Mouse (Mus musculus) CD4-positive helper T cell, adult 2 months (primary cell): ENCODE measurements around the gene Rtn2.

Experiments used
- DNase-seq: peaks from one replicate; pipeline ENCODE4 v3.0.0-alpha.2; 2012; ENCODE audit warnings: low read depth, missing footprints, low spot score

Gene Rtn2

GRCm38 (mm10) chr7:19318201-19318600 lies 35.8 kb downstream of the Rtn2 start:
- DNase-seq = no peak

GRCm38 (mm10) chr7:19318676-19319075 lies 36.3 kb downstream of the Rtn2 start:
- DNase-seq = peak; percentile 41

GRCm38 (mm10) chr7:19319458-19319857 lies 37.0 kb downstream of the Rtn2 start:
- DNase-seq = no peak

GRCm38 (mm10) chr7:19319906-19320305 lies 37.5 kb downstream of the Rtn2 start:
- peak; percentile 98 for DNase-seq

- DNase-seq = peak; percentile 52
Measured at GRCm38 (mm10) chr7:19320637-19321036, 38.2 kb downstream of the Rtn2 start.

- peak; percentile 86 for DNase-seq
Measured at GRCm38 (mm10) chr7:19321464-19321863, 39.0 kb downstream of the Rtn2 start.

- DNase-seq = peak; percentile 51
Measured at GRCm38 (mm10) chr7:19322489-19322888, 40.1 kb downstream of the Rtn2 start.

GRCm38 (mm10) chr7:19324221-19324620 lies 41.8 kb downstream of the Rtn2 start:
- no peak for DNase-seq

GRCm38 (mm10) chr7:19325262-19326199 lies 43.1 kb downstream of the Rtn2 start:
- DNase-seq = peak; percentile 84

GRCm38 (mm10) chr7:19326359-19326758 lies 43.9 kb downstream of the Rtn2 start:
- DNase-seq = peak; percentile 88

- peak; percentile 66 for DNase-seq
Measured at GRCm38 (mm10) chr7:19327128-19327527, 44.7 kb downstream of the Rtn2 start.

GRCm38 (mm10) chr7:19327782-19328181 lies 45.4 kb downstream of the Rtn2 start:
- DNase-seq = no peak

GRCm38 (mm10) chr7:19328425-19328824 lies 46.0 kb downstream of the Rtn2 start:
- DNase-seq = peak; percentile 54

GRCm38 (mm10) chr7:19331910-19332309 lies 49.5 kb downstream of the Rtn2 start:
- no peak for DNase-seq

GRCm38 (mm10) chr7:19332709-19333352 lies 50.4 kb downstream of the Rtn2 start:
- peak; percentile 87 for DNase-seq

- no peak for DNase-seq
Measured at GRCm38 (mm10) chr7:19335583-19335982, 53.2 kb downstream of the Rtn2 start.

GRCm38 (mm10) chr7:19337122-19337521 lies 54.7 kb downstream of the Rtn2 start:
- DNase-seq = no peak

- no peak for DNase-seq
Measured at GRCm38 (mm10) chr7:19338060-19338459, 55.6 kb downstream of the Rtn2 start.

GRCm38 (mm10) chr7:19338596-19338995 lies 56.2 kb downstream of the Rtn2 start:
- no peak for DNase-seq

GRCm38 (mm10) chr7:19341250-19341649 lies 58.8 kb downstream of the Rtn2 start:
- DNase-seq = no peak

- no peak for DNase-seq
Measured at GRCm38 (mm10) chr7:19341761-19342409, 59.5 kb downstream of the Rtn2 start.

- peak; percentile 77 for DNase-seq
Measured at GRCm38 (mm10) chr7:19342481-19343027, 60.1 kb downstream of the Rtn2 start.
